Mouse (Mus musculus): ENCODE data around the gene Mdga1.

DNA sequence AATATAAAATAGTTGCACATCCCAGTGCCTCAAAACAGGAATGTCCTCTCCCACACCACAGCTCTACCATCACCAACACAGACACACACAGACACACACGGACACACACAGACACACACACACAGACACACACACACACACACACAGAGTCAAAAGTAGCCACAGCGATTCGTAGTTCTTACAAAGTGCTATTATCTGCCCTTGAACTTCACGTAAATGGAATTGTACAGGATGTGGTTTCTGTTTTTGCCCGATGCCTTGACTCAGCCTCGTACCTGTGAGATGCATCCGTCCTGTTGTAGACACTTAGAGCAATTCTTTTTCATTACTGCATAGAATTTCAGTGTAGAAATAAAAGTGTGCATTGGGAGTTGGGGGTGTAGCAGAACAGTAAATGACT lies 3.3 kb upstream of the Mdga1 start:
- TF ChIP-seq CTCF (IDR thresholded peaks at IDR 0.05; ENCODE audit: low read depth) (no peak), EP300 (IDR thresholded peaks at IDR 0.05; ENCODE audit: low read depth) (no peak)
